ENCODE assay signal across 24 mouse cellular contexts in the genomic region with DNA sequence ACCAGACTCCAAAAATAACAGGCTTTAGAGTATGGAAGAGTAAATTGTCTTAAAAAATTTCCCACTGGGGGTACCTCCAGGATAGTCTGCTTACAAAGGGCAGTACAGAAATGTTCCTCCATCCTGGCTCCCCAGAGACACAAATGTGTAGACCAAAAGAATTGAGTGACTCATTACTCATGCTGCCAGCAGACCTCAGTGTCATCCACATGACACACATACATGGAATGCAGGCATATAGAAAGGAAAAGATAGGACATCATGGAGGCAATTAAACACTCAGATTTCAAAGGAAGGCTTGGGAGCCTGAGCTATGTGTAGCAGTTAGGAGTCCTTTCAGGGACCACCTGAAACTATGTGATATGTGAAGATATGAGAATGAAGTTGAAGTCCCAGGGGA.
A peak's percentile ranks its signal among the peaks of the same experiment; 100 is the strongest.
DNase-seq lines count a peak whose midpoint lies in the region; TF ChIP-seq lines count a peak whose summit lies in the region.
"Had no signal": no experiment of that assay in that cellular context is flagged by ENCODE, and none has a peak within 500 bp of the region (broad histone marks: within the 10 kb centered on the region; RNA-seq: fewer than 3 reads in every experiment).

No protein-coding gene starts in this region.

- no peak overlapping the region for H3K4me2 ChIP-seq in myocyte (ENCODE audit: low read depth)
- H3K4me2 ChIP-seq: embryonic facial prominence, embryonic 13.5 days; embryonic facial prominence, embryonic 15.5 days; forebrain, embryonic 13.5 days; forebrain, embryonic 15.5 days had no signal

- no peak overlapping the region for H3K4me3 ChIP-seq in myocyte
- no peak overlapping the region for H3K4me3 ChIP-seq in left cerebral cortex, adult 2 months
- H3K4me3 ChIP-seq: embryonic facial prominence, embryonic 13.5 days; embryonic facial prominence, embryonic 15.5 days; forebrain, embryonic 13.5 days; forebrain, embryonic 15.5 days had no signal

- TF ChIP-seq POLR2A in myocyte (IDR thresholded peaks at IDR 0.05; ENCODE audit: insufficient read length, low read depth) = no peak

- no peak for TF ChIP-seq CTCF in left cerebral cortex, adult 2 months (IDR thresholded peaks at IDR 0.05)

- DNase-seq in 3T3-L1 (ENCODE audit: low read depth, low spot score) = peak; percentile 96
- DNase-seq in MN1 (ENCODE audit: low spot score) = peak; percentile 25
- DNase-seq in NIH3T3 (ENCODE audit: low read depth) = peak; percentile 46
- DNase-seq in left cerebral cortex, adult 2 months (ENCODE audit: extremely low spot score in 1 of 2, low spot score in 2 of 2) = no peak
- DNase-seq in cerebellum, postnatal 14 days = no peak
- DNase-seq in left cerebral cortex, adult 11 months (ENCODE audit: low spot score) = no peak
- no peak for DNase-seq in ovary, postnatal 10 days (ENCODE audit: low spot score)
- DNase-seq: adrenal gland, adult 2 months; adrenal gland, postnatal 10 days; adrenal gland, postnatal 36 days; cerebellum, adult 11-12 months; cerebellum, adult 2 months; cerebellum, adult 9-10 months; cerebellum, postnatal 10 days; cerebellum, postnatal 36 days; embryo, embryonic 11 days; forebrain, postnatal 0 days had no signal

- no peaks in the 10 kb centered on the region for H3K27me3 ChIP-seq in myocyte (ENCODE audit: control insufficient read depth, insufficient read depth, insufficient read length)
- H3K27me3 ChIP-seq: CH12.LX; embryonic facial prominence, embryonic 13.5 days; embryonic facial prominence, embryonic 15.5 days; forebrain, embryonic 13.5 days; forebrain, embryonic 15.5 days had no signal

- intact Hi-C loops in left cerebral cortex, adult 2 months (cut with DNase I) = no loop called here

- H3K79me2 ChIP-seq in myocyte (ENCODE audit: control insufficient read depth, insufficient read depth) = no peaks in the 10 kb centered on the region

- H3K36me3 ChIP-seq in myocyte (ENCODE audit: control insufficient read depth, insufficient read depth) = no peaks in the 10 kb centered on the region
- H3K36me3 ChIP-seq: embryonic facial prominence, embryonic 13.5 days; embryonic facial prominence, embryonic 15.5 days; forebrain, embryonic 15.5 days; G1E had no signal

- H3ac ChIP-seq in myocyte (ENCODE audit: control insufficient read depth, insufficient read length) = no peak overlapping the region

- H3K27ac ChIP-seq in left cerebral cortex, adult 2 months = no peak overlapping the region
- H3K27ac ChIP-seq: embryonic facial prominence, embryonic 13.5 days; embryonic facial prominence, embryonic 15.5 days; forebrain, embryonic 13.5 days; forebrain, embryonic 15.5 days had no signal

TF ChIP-seq in myocyte, 11 proteins besides CTCF, POLR2A, EP300 and RAD21:
- TF ChIP-seq USF1 (IDR thresholded peaks at IDR 0.05; ENCODE audit: low read depth) = peak; percentile 16
- TF ChIP-seq SRF (IDR thresholded peaks at IDR 0.05; ENCODE audit: control insufficient read depth, insufficient read length, low read depth) = no peak
TF ChIP-seq in myocyte: peak in this region for 1.

Comparison
In these comparisons a context has a peak if more than half of its experiments do, and no peak if none do; other contexts are left out.
1. DNase-seq: peak in 3T3-L1 (single experiment), MN1 (single experiment) and NIH3T3 (single experiment); none in left cerebral cortex, adult 2 months (0 of 2), cerebellum, postnatal 14 days (0 of 2), left cerebral cortex, adult 11 months (single experiment) and ovary, postnatal 10 days (single experiment).